Mouse (Mus musculus) MEL (cell line): ENCODE measurements at regions not wholly inside any gene's neighbourhood (a gene's known extent, or its start where the extent isn't known, plus 50 kb on each side); places are given as distances from the start of the nearest gene placed in this dataset.

Experiments used
- CHD1 ChIP-seq: IDR thresholded peaks from 2 replicates; pipeline ENCODE4 v1.6.1; 2012; ENCODE audit warnings: low read depth, mild to moderate bottlenecking, inconsistent platforms, low read length, improper control_type of control experiment
- CTCF ChIP-seq, 3 experiments: IDR thresholded peaks in 2 of 3; conservative IDR thresholded peaks in 1 of 3; 2 replicates each; pipeline ENCODE4 v1.5.1; 2011 to 2012; ENCODE audit warnings: low read length in 3 of 3, low read depth in 2 of 3, mild to moderate bottlenecking in 2 of 3, improper control_type of control experiment in 1 of 3, inconsistent platforms in 1 of 3, mixed read lengths in 1 of 3, moderate library complexity in 1 of 3; ENCODE audit not compliant: control insufficient read depth in 1 of 3, insufficient read depth in 1 of 3, poor library complexity in 1 of 3, severe bottlenecking in 1 of 3
- EP300 ChIP-seq, 2 experiments: IDR thresholded peaks; 2 replicates each; pipeline ENCODE4 v1.6.1; 2011; ENCODE audit warnings: improper control_type of control experiment in 2 of 2, low read length in 2 of 2, low read depth in 1 of 2, mild to moderate bottlenecking in 1 of 2
- GABPA ChIP-seq: IDR thresholded peaks from 2 replicates; pipeline ENCODE4 v1.6.1; 2012; ENCODE audit warnings: low read depth, mild to moderate bottlenecking, inconsistent platforms, low read length, improper control_type of control experiment, moderate library complexity
- GATA1 ChIP-seq: IDR thresholded peaks from 2 replicates; pipeline ENCODE4 v1.6.1; 2011; ENCODE audit warnings: low read depth, low read length, improper control_type of control experiment
- POLR2A ChIP-seq, 2 experiments: IDR thresholded peaks; 2 replicates each; pipeline ENCODE4 v1.6.1; 2011 to 2012; ENCODE audit warnings: low read length in 2 of 2, mild to moderate bottlenecking in 2 of 2, control low read depth in 1 of 2, improper control_type of control experiment in 1 of 2, low read depth in 1 of 2, moderate library complexity in 1 of 2; ENCODE audit not compliant: control insufficient read depth in 1 of 2, insufficient read depth in 1 of 2, poor library complexity in 1 of 2
- POLR2AphosphoS2 ChIP-seq: IDR thresholded peaks from 2 replicates; pipeline ENCODE4 v1.6.1; 2011; ENCODE audit warnings: low read length, improper control_type of control experiment
- USF1 ChIP-seq: IDR thresholded peaks from 2 replicates; pipeline ENCODE4 v1.6.1; 2014; ENCODE audit warnings: low read depth, mild to moderate bottlenecking, inconsistent platforms, low read length, improper control_type of control experiment, moderate library complexity

- TF ChIP-seq POLR2AphosphoS2 (no peak), CHD1 (no peak), EP300 (IDR thresholded peaks at IDR 0.05; ENCODE audit: low read depth in 1 of 2, low read length in 2 of 2) (no peak), GATA1 (0 out of 2 replicates have a peak, but pooled peaks have one; percentile 8), GABPA (no peak), POLR2A (IDR thresholded peaks at IDR 0.05; ENCODE audit: control insufficient read depth in 1 of 2, insufficient read depth in 1 of 2, low read depth in 1 of 2, low read length in 2 of 2, poor library complexity in 1 of 2) (no peak), CTCF (IDR thresholded peaks at IDR 0.05 in 2 of 3, conservative IDR thresholded peaks at IDR 0.05 in 1 of 3; ENCODE audit: control insufficient read depth in 1 of 3, insufficient read depth in 1 of 3, low read depth in 2 of 3, low read length in 3 of 3, poor library complexity in 1 of 3, severe bottlenecking in 1 of 3) (no peak), USF1 (no peak)
Observed at GRCm38 (mm10) chr1:7454931-7455330, 2647.2 kb downstream of the Gm37988 start.
